Comparison of ENCODE assay signal across 19 mouse cellular contexts in genomic region chr17:27970305-27970704, GRCm38 (mm10).
A peak's percentile ranks its signal among the peaks of the same experiment; 100 is the strongest.
DNase-seq lines count a peak whose midpoint lies in the region; ATAC-seq and TF ChIP-seq lines count a peak whose summit lies in the region.
"Had no signal": no experiment of that assay in that cellular context is flagged by ENCODE, and none has a peak within 500 bp of the region (broad histone marks: within the 10 kb centered on the region; RNA-seq: fewer than 3 reads in every experiment).

No protein-coding gene starts in this region.

- no peak overlapping the region for H3K4me2 ChIP-seq in heart, embryonic 15.5 days
- no peak overlapping the region for H3K4me2 ChIP-seq in liver, embryonic 12.5 days
- no peak overlapping the region for H3K4me2 ChIP-seq in neural tube, embryonic 13.5 days
- H3K4me2 ChIP-seq: embryonic facial prominence, embryonic 12.5 days; forebrain, embryonic 13.5 days; hindbrain, embryonic 13.5 days had no signal

- no peaks in the 10 kb centered on the region for H3K9me3 ChIP-seq in heart, embryonic 15.5 days (replicated peaks)
- H3K9me3 ChIP-seq in liver, embryonic 12.5 days (replicated peaks), result no peaks in the 10 kb centered on the region
- H3K9me3 ChIP-seq in neural tube, embryonic 13.5 days, result no peaks in the 10 kb centered on the region
- H3K9me3 ChIP-seq: embryonic facial prominence, embryonic 12.5 days; forebrain, embryonic 13.5 days; hindbrain, embryonic 13.5 days; megakaryocyte, embryonic 14.5 days had no signal

- no peaks in the 10 kb centered on the region for H3K27me3 ChIP-seq in heart, embryonic 15.5 days
- no peaks in the 10 kb centered on the region for H3K27me3 ChIP-seq in liver, adult 2 months (ENCODE audit: control insufficient read depth, insufficient read depth, low read length)
- H3K27me3 ChIP-seq in liver, embryonic 12.5 days (replicated peaks), result no peaks in the 10 kb centered on the region
- no peaks in the 10 kb centered on the region for H3K27me3 ChIP-seq in neural tube, embryonic 13.5 days
- H3K27me3 ChIP-seq: embryonic facial prominence, embryonic 12.5 days; forebrain, embryonic 13.5 days; hindbrain, embryonic 13.5 days had no signal

- H3K4me3 ChIP-seq in heart, embryonic 15.5 days, result no peak overlapping the region
- no peak overlapping the region for H3K4me3 ChIP-seq in liver, adult 2 months (ENCODE audit: insufficient read depth, low read depth, low read length)
- H3K4me3 ChIP-seq in liver, embryonic 12.5 days, result no peak overlapping the region
- H3K4me3 ChIP-seq in neural tube, embryonic 13.5 days, result no peak overlapping the region
- H3K4me3 ChIP-seq: embryonic facial prominence, embryonic 12.5 days; erythroblast, embryonic 14.5 days; forebrain, embryonic 13.5 days; hindbrain, embryonic 13.5 days; megakaryocyte, embryonic 14.5 days had no signal

- peaks cover 40% of the 10 kb centered on the region; the same call in 1 of the 2 replicates for H3K79me2 ChIP-seq in liver, adult 2 months (ENCODE audit: control insufficient read depth, insufficient read depth, low read length)

- ATAC-seq in heart, embryonic 15.5 days (replicated peaks; ENCODE audit: insufficient number of reproducible peaks, insufficient read depth, low FRiP score, low read depth), result no peak
- no peak for ATAC-seq in liver, embryonic 12.5 days
- ATAC-seq in neural tube, embryonic 13.5 days (ENCODE audit: low read depth), result no peak
- ATAC-seq: forebrain, embryonic 13.5 days; midbrain, embryonic 16.5 days had no signal

- intact Hi-C loops in heart, postnatal 14 days (cut with DNase I), result no loop called here

- H3K9ac ChIP-seq in heart, embryonic 15.5 days, result no peak overlapping the region
- H3K9ac ChIP-seq in liver, adult 2 months (ENCODE audit: low read depth, low read length), result no peak overlapping the region
- H3K9ac ChIP-seq in liver, embryonic 12.5 days, result no peak overlapping the region
- no peak overlapping the region for H3K9ac ChIP-seq in neural tube, embryonic 13.5 days
- H3K9ac ChIP-seq: embryonic facial prominence, embryonic 12.5 days; forebrain, embryonic 13.5 days; hindbrain, embryonic 13.5 days had no signal

- peaks cover 59% of the 10 kb centered on the region for H3K4me1 ChIP-seq in heart, embryonic 15.5 days (replicated peaks)
- H3K4me1 ChIP-seq in liver, adult 2 months (ENCODE audit: control insufficient read depth, insufficient read depth, low read length), result peaks cover 22% of the 10 kb centered on the region
- H3K4me1 ChIP-seq in liver, embryonic 12.5 days, result no peaks in the 10 kb centered on the region
- H3K4me1 ChIP-seq in neural tube, embryonic 13.5 days (replicated peaks), result peaks cover 10% of the 10 kb centered on the region; the same call in 1 of the 2 replicates

- TF ChIP-seq POLR2A in liver, adult 2 months (IDR thresholded peaks at IDR 0.05; ENCODE audit: extremely low read depth, insufficient read depth, low read length), result no peak

- no peak for TF ChIP-seq CTCF in liver, adult 2 months (IDR thresholded peaks at IDR 0.05; ENCODE audit: low read depth, low read length)

- H3K27ac ChIP-seq in heart, embryonic 15.5 days, result peak overlapping the region; percentile 59; the same call in 1 of the 2 replicates
- H3K27ac ChIP-seq in liver, adult 2 months (replicated peaks; ENCODE audit: insufficient read depth, low read depth, low read length), result peak overlapping the region; percentile 83; the same call in 1 of the 2 replicates
- no peak overlapping the region for H3K27ac ChIP-seq in liver, embryonic 12.5 days
- 0 out of 2 replicates have a peak overlapping the region, but pooled peaks have one; percentile 24 for H3K27ac ChIP-seq in neural tube, embryonic 13.5 days (replicated peaks)
- H3K27ac ChIP-seq: embryonic facial prominence, embryonic 12.5 days; forebrain, embryonic 13.5 days; hindbrain, embryonic 13.5 days had no signal

- WGBS in heart, embryonic 15.5 days, result 59% methylated on average over 5 of the region's 5 CpGs
- 69% methylated on average over 5 of the region's 5 CpGs for WGBS in liver, adult 2 months
- 67% methylated on average over 5 of the region's 5 CpGs for WGBS in liver, embryonic 12.5 days (ENCODE audit: insufficient replicate concordance)
- WGBS in neural tube, embryonic 13.5 days, result 86% methylated on average over 5 of the region's 5 CpGs

- 0 out of 2 replicates have a peak, but pooled peaks cover 3% of the 10 kb centered on the region for H3K36me3 ChIP-seq in heart, embryonic 15.5 days
- no peaks in the 10 kb centered on the region for H3K36me3 ChIP-seq in liver, adult 2 months (ENCODE audit: control insufficient read depth, insufficient read depth, low read length)
- H3K36me3 ChIP-seq in liver, embryonic 12.5 days, result peaks cover 6% of the 10 kb centered on the region
- H3K36me3 ChIP-seq in neural tube, embryonic 13.5 days, result 0 out of 2 replicates have a peak, but pooled peaks cover 5% of the 10 kb centered on the region

- DNase-seq in heart, postnatal 14 days, result no peak
- no peak for DNase-seq in liver, adult 2 months (ENCODE audit: extremely low read depth, low read depth, low spot score)
- DNase-seq in neural tube, embryonic 10.5 days (ENCODE audit: extremely low spot score, low spot score), result no peak
- DNase-seq in spleen, postnatal 10 days (ENCODE audit: low spot score in 2 of 2), result no peak
- DNase-seq: adrenal gland, postnatal 10 days; cerebellum, adult 9-11 months; gastrocnemius, postnatal 14 days; heart, postnatal 10 days; kidney, adult 9 months; thymus, postnatal 25 days had no signal
